Mouse (Mus musculus) liver, adult 2 months (tissue): Measurements from ENCODE around the gene Gm28171.
"Not testable (repeated sequence)": the region's sequence is repeated elsewhere in the genome, so short reads cannot be mapped to it uniquely, and the experiment has no call there.

Experiments used
- CTCF ChIP-seq: fragments of 200-500 bp; IDR thresholded peaks from 2 replicates; pipeline ENCODE4 v1.5.1; 2011; ENCODE audit warnings: low read depth, low read length, control low read depth
- POLR2A ChIP-seq: fragments of 200-500 bp; IDR thresholded peaks from 2 replicates; pipeline ENCODE4 v1.6.1; 2011; ENCODE audit warnings: low read length, control low read depth; ENCODE audit not compliant: insufficient read depth; ENCODE audit errors: extremely low read depth

DNA sequence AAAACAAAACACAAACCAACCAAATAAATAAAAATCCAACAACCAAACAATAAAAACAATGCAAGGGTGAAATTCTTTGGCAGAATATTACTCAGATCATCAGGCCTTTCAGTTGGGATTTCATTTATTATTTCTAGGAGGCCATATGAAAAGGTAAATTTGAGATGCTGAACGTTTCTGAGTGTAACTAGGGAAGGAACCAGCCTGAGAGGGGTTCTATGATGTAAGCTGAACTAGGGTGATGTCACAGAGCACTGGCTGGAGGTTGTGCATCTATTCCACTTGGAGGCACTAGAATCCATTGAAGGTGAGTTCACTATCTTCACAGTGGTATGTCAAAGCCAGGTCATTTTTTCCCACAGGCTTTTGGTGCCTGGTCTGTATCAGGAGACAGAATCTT, at the start of gene Gm28171:
- TF ChIP-seq CTCF, POLR2A: not testable (repeated sequence)
